Mouse (Mus musculus) gastrocnemius, adult 18-20 months (tissue): ENCODE data around the gene Gabrr2. TPM values are rescaled to one million over a fixed set of nuclear protein-coding genes. Genes with fewer than 3 reads are reported as not detected.

Source experiments
- DNase-seq: peaks from one replicate; pipeline ENCODE4 v3.0.0; 2021; ENCODE audit warnings: low spot score
- long read RNA-seq, 2 experiments: library from polyadenylated mRNA; stranded (forward); transcript quantifications; one replicate each; pipeline ENCODE4 v2.0.0; 2021
- total RNA-seq, 2 experiments: library from RNA; stranded (reverse); gene quantifications; 2 replicates each; pipeline ENCODE4 v1.2.3; 2021

Gabrr2 gene
- 1 to 10 TPM; 1.8 to 1.9 TPM for total RNA-seq
- long read RNA-seq, experiment 1, partial matches to known transcripts: 0 of 7 reads
- long read RNA-seq, experiment 1, other reads (novel, unspliced or antisense): 3 of 7 reads
- long read RNA-seq, experiment 2, partial matches to known transcripts: 0 of 8 reads
- long read RNA-seq, experiment 2, other reads (novel, unspliced or antisense): 7 of 8 reads

- DNase-seq: peak; percentile 44
Observed at GRCm38 (mm10) chr4:33062981-33063380, at the start of gene Gabrr2. Gene Gabrr2 (plus strand): TSS chr4:33062999.

DNA sequence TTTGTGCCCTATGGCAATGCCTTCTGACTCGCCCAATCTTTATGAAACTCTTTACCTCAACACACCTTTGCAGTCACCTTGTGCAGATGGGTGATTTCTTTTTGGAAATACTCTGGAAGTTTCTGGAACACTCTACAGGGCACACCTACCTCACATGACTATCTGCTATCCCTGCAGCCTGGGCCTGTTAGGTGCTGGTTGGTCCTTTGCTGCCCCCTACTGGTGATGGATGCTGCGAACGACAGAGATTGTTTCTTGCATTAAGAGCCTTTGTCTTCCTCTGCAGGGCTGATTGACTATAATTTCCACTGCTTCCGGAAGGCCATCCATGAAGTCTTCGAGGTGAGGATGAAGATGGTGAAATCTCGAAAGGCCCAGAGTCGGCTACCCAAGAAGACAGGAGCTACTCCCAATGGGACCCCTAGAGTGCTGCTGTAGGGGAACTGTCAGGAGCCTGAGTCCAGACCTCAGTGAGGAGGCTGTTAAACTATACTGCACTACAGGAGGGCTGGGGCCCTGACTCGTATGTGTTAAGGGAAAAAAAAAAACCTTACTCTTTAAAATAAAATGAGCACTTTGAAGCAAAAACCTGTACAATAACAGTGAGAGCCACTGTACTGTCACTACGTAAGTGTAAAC is 44.3 kb upstream of the Gabrr2 start:
- DNase-seq: peak; percentile 88

- no peak for DNase-seq
Observed at GRCm38 (mm10) chr4:33024420-33024819, 38.4 kb upstream of the Gabrr2 start.

DNA sequence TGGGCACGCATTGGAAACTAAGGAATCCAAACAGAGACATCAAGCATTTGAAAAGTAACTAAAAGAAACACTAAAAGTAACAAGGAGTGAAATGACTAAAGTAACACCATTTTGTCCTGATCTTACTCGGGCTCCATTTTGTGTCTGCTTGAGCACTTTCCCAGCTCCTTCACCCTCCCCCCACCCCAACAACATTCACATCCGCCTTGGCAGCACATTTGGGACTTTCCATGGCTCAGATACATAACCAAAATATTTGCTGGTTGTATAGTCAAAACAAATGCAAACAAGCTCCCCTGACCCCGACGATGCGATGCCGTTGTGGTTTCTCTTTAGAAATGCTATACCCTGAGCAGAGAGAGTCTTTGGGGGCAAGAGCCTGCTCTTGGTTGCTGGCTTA is 33.7 kb upstream of the Gabrr2 start:
- DNase-seq: no peak

DNA sequence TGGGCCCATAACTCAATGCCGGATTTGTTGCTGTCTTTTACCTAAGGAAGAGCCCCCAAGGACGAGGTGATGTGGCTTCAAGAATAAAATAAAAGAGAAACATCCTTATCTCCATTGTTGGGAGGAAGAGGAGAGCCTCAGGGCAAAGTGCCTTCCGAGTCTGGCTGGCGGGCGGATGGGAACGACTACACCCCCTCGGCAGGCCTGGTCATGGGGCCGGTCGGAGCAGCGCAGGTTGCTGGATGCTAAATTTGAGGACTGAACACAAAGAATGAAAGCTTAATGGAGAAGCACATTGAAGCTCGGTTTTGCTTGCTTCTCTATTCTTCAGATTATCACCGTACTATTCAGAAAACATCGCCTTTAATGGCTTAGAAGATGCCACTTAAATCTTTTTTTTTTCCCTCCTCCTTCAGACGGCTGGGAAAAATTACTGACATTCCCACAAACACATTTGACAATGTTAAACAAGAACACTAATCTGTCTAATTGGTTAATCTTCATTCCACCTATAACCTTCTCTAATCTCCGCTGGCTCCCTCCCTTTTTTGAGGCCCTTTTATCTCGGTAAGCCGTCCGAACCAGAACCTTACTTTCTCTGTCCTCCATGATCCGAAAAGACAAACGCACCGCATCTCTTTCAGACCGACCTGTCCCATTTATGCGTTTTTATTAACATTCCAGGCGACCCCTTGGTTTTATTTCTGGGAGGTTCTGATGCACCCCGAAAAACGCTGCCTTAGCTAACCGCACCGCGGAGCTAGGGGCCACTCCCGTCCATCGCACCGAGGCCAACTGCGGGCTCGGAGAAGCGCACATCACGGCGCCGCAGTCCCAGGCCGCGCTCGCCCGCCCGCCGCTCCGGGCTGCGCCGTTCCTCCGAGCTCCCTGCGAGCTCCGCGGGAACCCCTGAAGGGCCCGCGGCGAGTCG is 32.3 kb upstream of the Gabrr2 start:
- no peak for DNase-seq

DNA sequence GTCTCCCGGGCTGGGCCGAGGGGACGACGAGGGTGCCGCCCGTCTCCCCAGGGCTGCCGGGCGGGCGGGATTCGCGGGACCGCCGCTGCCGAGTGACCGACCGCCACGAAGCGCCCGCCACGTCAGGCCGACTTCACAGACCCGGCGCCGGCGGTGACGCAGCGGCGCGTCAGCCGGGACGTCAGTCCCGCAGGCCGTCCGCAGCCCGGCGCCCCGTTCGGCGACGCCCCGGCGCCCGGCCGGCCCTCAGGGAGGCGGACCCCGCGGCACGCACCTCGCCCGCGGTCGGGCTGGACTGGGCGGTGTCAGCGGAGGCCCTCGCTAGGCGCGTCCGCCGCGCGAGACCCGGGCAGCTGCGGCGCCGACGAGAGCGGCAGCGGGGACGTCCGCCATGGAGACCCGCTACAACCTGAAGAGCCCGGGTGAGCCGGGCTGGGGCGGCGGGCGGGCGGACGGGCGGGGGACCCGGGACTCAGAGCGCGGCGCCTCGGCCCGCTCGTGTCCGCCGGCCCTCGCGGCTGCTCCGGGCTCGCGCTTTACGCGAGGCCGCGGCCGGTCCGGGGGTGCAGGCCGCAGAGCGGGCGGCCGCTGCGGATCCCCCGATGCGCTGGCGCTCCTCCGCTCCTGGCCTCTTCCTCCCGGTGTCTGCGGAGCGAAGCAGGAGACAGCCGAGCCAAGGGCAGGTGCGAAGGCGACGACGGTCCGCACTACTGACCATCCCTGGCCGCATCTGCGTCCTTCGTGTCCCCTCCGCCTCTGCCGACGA is 31.4 kb upstream of the Gabrr2 start, which contains the start of gene Ube2j1:
Gene Ube2j1 (plus strand): TSS at position 222 of the 766 bp plus-strand sequence.
- DNase-seq: peak; percentile 90

DNA sequence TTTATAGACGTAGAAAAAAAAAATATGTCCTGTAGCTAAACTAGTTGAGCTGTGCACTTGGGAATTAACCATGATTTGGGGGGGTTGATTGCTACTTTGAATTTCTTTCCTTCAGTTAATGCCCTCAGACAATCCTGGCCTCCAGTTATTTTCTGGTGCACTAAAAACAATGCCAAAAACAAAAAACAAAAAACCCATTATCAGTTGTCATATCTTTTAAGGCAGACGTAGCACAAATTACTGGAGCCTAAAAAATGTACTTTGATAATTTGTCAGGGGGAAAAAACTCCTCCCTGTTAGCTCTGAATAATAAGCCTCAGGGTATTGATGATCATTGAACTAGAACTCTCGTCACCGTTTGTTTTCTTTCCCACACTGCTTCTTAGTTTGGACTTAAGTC is 30.8 kb upstream of the Gabrr2 start:
- no peak for DNase-seq

- no peak for DNase-seq
Observed at GRCm38 (mm10) chr4:33033515-33033914, 29.3 kb upstream of the Gabrr2 start.

GRCm38 (mm10) chr4:33039826-33040225 is 23.0 kb upstream of the Gabrr2 start:
- no peak for DNase-seq

DNA sequence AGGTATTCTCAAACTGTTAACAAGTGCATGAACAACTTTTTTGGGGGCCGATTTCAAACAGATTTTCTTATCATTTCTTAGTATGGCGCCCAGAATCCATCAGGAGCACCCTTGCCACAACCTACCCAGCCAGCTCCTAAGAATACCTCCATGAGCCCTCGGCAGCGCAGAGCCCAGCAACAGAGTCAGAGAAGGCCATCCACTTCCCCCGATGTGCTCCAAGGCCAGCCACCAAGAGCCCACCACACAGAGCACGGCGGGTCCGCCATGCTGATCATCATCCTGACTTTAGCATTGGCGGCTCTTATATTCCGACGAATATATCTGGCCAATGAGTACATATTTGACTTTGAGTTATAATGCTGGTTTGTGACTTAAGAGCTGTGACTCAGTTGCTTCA is 13.2 kb upstream of the Gabrr2 start:
- no peak for DNase-seq

DNA sequence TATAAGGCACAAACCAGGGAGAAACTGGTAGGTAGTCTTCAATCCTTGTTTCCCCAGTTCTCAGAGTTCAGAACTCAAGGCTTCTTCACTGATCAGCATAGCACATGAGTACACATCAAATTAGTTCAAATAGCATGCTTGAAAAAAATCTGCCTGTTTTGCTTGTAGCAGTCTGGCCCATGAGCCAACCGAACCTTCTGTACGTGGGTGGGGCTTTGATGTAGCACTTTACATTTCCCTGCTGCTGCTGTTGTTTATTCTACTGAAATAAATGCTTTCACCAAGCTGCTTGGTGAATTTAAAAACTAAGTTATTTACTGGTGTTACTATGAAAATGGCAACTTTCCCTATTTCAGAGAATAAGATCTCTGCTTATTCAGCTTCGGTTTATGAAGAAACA is 10.7 kb upstream of the Gabrr2 start:
- DNase-seq: no peak

- no peak for DNase-seq
Observed at GRCm38 (mm10) chr4:33052650-33053049, 10.1 kb upstream of the Gabrr2 start.

DNA sequence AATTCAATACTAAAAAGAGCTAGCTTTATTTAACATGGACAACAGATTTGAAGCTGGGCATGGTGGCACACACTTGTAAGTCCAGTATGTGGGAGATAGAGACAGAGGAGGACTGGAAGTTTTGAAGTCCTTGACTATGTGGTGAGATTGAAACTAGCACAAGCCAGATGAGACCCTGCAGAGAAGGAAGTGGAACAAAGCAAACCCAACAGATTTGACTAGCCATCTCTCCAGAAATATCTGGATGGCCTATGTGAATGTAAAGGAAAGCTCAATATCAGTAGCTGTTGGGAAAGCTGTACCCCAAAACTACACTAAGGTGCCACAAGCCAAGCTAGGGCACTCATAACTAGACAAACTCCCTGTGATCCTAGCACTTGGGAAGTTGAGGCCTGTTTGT is 8.4 kb upstream of the Gabrr2 start:
- DNase-seq: no peak

DNA sequence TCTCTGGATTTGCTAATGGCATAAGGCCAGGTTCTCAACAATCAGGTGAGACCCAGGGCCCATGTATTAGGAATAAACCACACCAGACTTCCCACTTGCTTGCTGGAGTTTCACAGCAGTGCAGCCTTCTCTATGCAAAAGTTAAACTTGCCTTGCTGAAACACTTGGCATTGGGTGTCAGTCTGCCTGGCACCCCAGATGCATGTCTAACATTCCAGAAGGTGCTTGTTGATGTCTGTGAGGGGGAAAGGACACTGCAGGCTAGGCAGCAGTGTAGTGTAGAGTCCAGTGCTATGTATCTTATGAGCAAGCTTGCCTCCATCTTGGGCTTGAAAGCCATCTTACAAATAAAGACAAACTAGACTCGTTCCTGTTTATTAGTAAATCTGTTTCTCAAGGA is 6.5 kb upstream of the Gabrr2 start:
- DNase-seq: peak; percentile 37

DNA sequence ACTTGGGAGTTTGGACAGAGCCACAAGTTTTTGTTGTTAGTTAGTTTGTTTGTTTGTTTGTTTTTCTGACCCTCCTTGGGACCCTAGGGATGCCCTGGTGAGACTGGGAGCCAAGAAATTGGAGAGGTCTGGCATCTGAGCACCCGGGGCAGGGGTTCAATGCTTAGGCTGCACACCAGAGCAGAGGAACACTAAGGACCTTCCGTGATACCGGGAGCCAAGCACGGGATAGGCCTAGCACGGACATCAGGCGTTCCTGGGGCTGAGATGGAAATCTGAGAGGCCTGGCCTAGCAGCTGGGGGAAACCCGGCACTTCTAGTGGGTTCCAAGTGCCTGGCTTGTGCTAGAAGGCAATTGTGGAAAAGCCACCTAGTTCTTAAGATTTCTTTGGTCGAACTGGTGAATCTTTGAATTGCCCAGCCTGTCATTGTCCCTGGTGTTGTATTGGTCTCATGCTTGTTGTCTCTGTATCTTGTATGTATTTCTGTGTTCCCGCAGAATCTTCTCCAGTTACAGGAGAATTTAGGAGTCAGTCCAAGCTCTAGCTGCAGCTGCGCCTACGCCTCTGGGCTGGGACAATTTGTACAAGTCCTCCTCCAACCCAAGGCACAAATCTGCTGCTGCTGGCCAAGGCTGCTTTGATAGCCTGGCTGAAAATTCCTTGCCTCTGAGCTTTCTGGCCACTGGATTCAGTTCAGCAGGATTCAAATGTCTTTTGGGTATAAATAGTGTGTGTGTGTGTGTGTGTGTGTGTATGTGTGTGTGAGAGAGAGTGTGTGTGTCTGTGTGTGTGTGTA is 4.7 kb upstream of the Gabrr2 start:
- peak; percentile 91 for DNase-seq

- DNase-seq: no peak
Observed at GRCm38 (mm10) chr4:33061158-33061557, 1.6 kb upstream of the Gabrr2 start.

DNA sequence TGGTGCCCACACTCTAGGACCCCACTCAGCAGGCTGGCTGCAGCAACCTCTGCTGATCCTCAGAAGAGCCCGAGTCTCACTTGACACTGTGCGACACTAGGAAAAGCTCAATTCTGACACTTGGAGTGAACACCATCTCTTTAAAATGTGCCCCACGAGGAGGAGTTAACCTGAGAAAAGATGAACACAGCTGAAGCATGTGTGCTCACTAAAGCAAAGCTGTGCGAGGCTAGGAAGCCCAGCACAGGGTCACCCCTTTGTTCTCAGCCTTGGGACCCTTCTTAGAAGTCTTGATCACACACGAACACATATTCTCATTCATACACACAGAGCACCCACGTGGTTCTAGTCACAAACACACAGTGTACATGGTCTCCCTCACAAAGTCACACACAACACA is 2.2 kb downstream of the Gabrr2 start:
- no peak for DNase-seq

DNA sequence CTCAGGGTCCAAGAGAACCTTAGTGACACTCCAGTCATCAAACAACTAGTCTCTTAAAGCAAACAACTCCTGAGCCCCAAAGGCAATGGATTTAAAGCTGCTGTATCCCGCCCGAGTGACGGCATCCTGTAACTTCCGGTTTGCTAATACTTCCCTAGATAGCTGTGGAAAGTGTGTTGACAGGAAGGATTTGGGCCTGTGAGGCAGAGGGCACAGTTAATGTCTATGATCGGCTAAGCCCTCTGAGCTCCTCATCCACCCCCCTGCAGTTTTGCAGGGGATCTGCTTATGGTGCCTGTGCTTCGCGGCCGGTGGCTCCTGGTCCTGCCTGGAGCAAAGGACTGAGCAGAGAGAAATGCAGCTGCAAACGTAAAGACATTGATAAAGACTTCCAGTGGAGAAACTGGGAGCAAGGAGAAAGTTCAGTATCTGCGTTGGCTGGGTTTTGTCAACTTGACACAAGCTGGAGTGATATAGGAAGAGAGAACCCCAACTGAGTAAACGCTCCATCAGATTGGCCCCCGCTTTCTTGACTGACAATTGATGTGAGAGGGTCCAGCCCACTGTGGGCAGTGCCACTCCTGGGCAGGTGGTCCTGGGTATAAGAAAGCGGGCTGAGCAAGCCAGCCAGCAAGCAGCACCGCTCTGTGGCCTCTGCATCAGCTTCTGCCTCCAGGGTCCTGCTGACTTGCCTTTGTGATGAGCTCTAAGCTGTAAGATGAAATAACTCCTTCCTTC is 3.6 kb downstream of the Gabrr2 start:
- no peak for DNase-seq

- no peak for DNase-seq
Observed at GRCm38 (mm10) chr4:33067331-33067730, 4.5 kb downstream of the Gabrr2 start.

GRCm38 (mm10) chr4:33067826-33068225 is 5.0 kb downstream of the Gabrr2 start:
- DNase-seq: no peak
